Mouse (Mus musculus) heart, embryonic 12.5 days (tissue): ENCODE results near the gene Kdm4b. TPM values are rescaled to one million over a fixed set of nuclear protein-coding genes. Genes with fewer than 3 reads are reported as not detected.
A peak's percentile ranks its signal among the peaks of the same experiment; 100 is the strongest.

Source experiments
- ATAC-seq: fragments of 200-750 bp; cut with Nextera tagmentation; 2 replicates; pipeline ENCODE4 v1.8.0; 2017; ENCODE audit warnings: moderate TSS enrichment, moderate library complexity; ENCODE audit not compliant: insufficient number of reproducible peaks, low FRiP score
- H3K27ac ChIP-seq: fragments of 300-500 bp; sonication (generic); 2 replicates; pipeline ENCODE4 v1.5.1; 2016; ENCODE audit warnings: mild to moderate bottlenecking, moderate library complexity; ENCODE audit not compliant: poor library complexity, severe bottlenecking
- H3K27me3 ChIP-seq: fragments of 300-500 bp; sonication (generic); replicated peaks from 2 replicates; pipeline ENCODE4 v1.6.1; 2016; ENCODE audit warnings: mild to moderate bottlenecking, moderate library complexity
- H3K36me3 ChIP-seq: fragments of 300-500 bp; sonication (generic); 2 replicates; pipeline ENCODE4 v1.6.1; 2016; ENCODE audit warnings: mild to moderate bottlenecking, moderate library complexity
- H3K4me1 ChIP-seq: fragments of 300-500 bp; sonication (generic); replicated peaks from 2 replicates; pipeline ENCODE4 v1.6.1; 2016; ENCODE audit warnings: mild to moderate bottlenecking
- H3K4me2 ChIP-seq: fragments of 300-500 bp; sonication (generic); 2 replicates; pipeline ENCODE4 v1.6.1; 2016; ENCODE audit warnings: mild to moderate bottlenecking, moderate library complexity
- H3K4me3 ChIP-seq: fragments of 300-500 bp; sonication (generic); 2 replicates; pipeline ENCODE4 v1.5.1; 2016; ENCODE audit warnings: mild to moderate bottlenecking
- H3K9ac ChIP-seq: fragments of 300-500 bp; sonication (generic); 2 replicates; pipeline ENCODE4 v1.6.1; 2016; ENCODE audit warnings: mild to moderate bottlenecking, moderate library complexity
- H3K9me3 ChIP-seq: fragments of 300-500 bp; sonication (generic); replicated peaks from 2 replicates; pipeline ENCODE4 v1.6.1; 2016; ENCODE audit warnings: mild to moderate bottlenecking, moderate library complexity
- WGBS: fragments of 180-500 bp; shearing (Covaris S2); methylation state at CpG from one replicate; pipeline ENCODE4 v1.1.7; 2016; 5-methylcytosine and 5-hydroxymethylcytosine counted together
- polyA plus RNA-seq: library from polyadenylated mRNA; unstranded; fragments of >200 nt; fragmentation: Nextera tagmentation; extraction: Ambion mirVana; gene quantifications from 2 replicates; pipeline ENCODE4 v1.2.1, GENCODE M21; 2016

Kdm4b gene
- polyA plus RNA-seq, 1 experiment from 2014 or later, result 37.1 TPM

GRCm38 (mm10) chr17:56411437-56411836 lies 85.6 kb downstream of the Kdm4b start:
- Histone ChIP-seq H3K27me3 (no peaks in the 10 kb centered on the region), H3K9me3 (no peaks in the 10 kb centered on the region), H3K4me3 (no peak overlapping the region), H3K4me2 (no peak overlapping the region), H3K9ac (no peak overlapping the region), H3K4me1 (peaks cover 33% of the 10 kb centered on the region), H3K27ac (no peak overlapping the region), H3K36me3 (peaks cover 61% of the 10 kb centered on the region)
- no peak for ATAC-seq
- 89% methylated on average over 7 of the region's 7 CpGs for WGBS

- H3K4me3 ChIP-seq, result no peak overlapping the region
- H3K27me3 ChIP-seq, result no peaks in the 10 kb centered on the region
- no peak overlapping the region for H3K9ac ChIP-seq
- H3K4me2 ChIP-seq, result no peak overlapping the region
- peaks cover 17% of the 10 kb centered on the region for H3K4me1 ChIP-seq
- H3K36me3 ChIP-seq, result peaks cover 78% of the 10 kb centered on the region
- no peak for ATAC-seq
- H3K27ac ChIP-seq, result no peak overlapping the region
- 80% methylated on average over 13 of the region's 13 CpGs for WGBS
- H3K9me3 ChIP-seq, result no peaks in the 10 kb centered on the region
Observed at GRCm38 (mm10) chr17:56413113-56413512, 87.3 kb downstream of the Kdm4b start.

- ATAC-seq, result no peak
- WGBS, result 87% methylated on average over 9 of the region's 9 CpGs
Observed at GRCm38 (mm10) chr17:56414785-56415184, 88.9 kb downstream of the Kdm4b start.

GRCm38 (mm10) chr17:56418304-56418703 lies 92.4 kb downstream of the Kdm4b start:
- Histone ChIP-seq H3K36me3 (peaks cover 97% of the 10 kb centered on the region), H3K27ac (no peak overlapping the region), H3K9me3 (no peaks in the 10 kb centered on the region), H3K9ac (no peak overlapping the region), H3K4me2 (no peak overlapping the region), H3K4me3 (no peak overlapping the region), H3K27me3 (no peaks in the 10 kb centered on the region), H3K4me1 (no peaks in the 10 kb centered on the region)
- WGBS, result 85% methylated on average over 12 of the region's 12 CpGs
- ATAC-seq, result no peak; the same call in 1 of the 2 replicates

More at GRCm38 (mm10) chr17:56414785-56415184, 88.9 kb downstream of the Kdm4b start:
- Histone ChIP-seq H3K36me3 (peaks cover 95% of the 10 kb centered on the region), H3K4me2 (no peak overlapping the region), H3K9me3 (no peaks in the 10 kb centered on the region), H3K27me3 (no peaks in the 10 kb centered on the region), H3K9ac (no peak overlapping the region), H3K4me1 (peaks cover 3% of the 10 kb centered on the region), H3K27ac (no peak overlapping the region), H3K4me3 (no peak overlapping the region)

- H3K4me1 ChIP-seq, result peaks cover 3% of the 10 kb centered on the region
- H3K36me3 ChIP-seq, result peaks cover 96% of the 10 kb centered on the region
- H3K4me2 ChIP-seq, result no peak overlapping the region
- H3K4me3 ChIP-seq, result no peak overlapping the region
- ATAC-seq, result no peak
- H3K9ac ChIP-seq, result no peak overlapping the region
- H3K27me3 ChIP-seq, result no peaks in the 10 kb centered on the region
- no peak overlapping the region for H3K27ac ChIP-seq
- H3K9me3 ChIP-seq, result no peaks in the 10 kb centered on the region
- WGBS, result 98% methylated on average over 2 of the region's 2 CpGs
Observed at GRCm38 (mm10) chr17:56420022-56420421, 94.2 kb downstream of the Kdm4b start.

GRCm38 (mm10) chr17:56424726-56425583 lies 99.1 kb downstream of the Kdm4b start:
- Histone ChIP-seq H3K9me3 (no peaks in the 10 kb centered on the region), H3K4me1 (peaks cover 18% of the 10 kb centered on the region), H3K4me3 (peak overlapping the region; percentile 52), H3K9ac (peak overlapping the region; percentile 65), H3K4me2 (peak overlapping the region; percentile 89), H3K36me3 (peaks cover 73% of the 10 kb centered on the region), H3K27ac (no peak overlapping the region), H3K27me3 (peaks cover 20% of the 10 kb centered on the region)
- ATAC-seq, result peak; percentile 61
- WGBS, result 10% methylated on average over 71 of the region's 77 CpGs

- peak overlapping the region; percentile 52 for H3K4me3 ChIP-seq
- peak; percentile 54 for ATAC-seq
- H3K27ac ChIP-seq, result no peak overlapping the region
- peaks cover 67% of the 10 kb centered on the region for H3K36me3 ChIP-seq
- H3K9me3 ChIP-seq, result no peaks in the 10 kb centered on the region
- H3K27me3 ChIP-seq, result peaks cover 20% of the 10 kb centered on the region
- H3K4me2 ChIP-seq, result peak overlapping the region; percentile 89
- peak overlapping the region; percentile 65 for H3K9ac ChIP-seq
- peaks cover 18% of the 10 kb centered on the region for H3K4me1 ChIP-seq
- 1% methylated on average over 45 of the region's 47 CpGs for WGBS
Observed at GRCm38 (mm10) chr17:56425584-56425914, 99.7 kb downstream of the Kdm4b start.

- Histone ChIP-seq H3K4me3 (peak overlapping the region; percentile 52), H3K27me3 (peaks cover 20% of the 10 kb centered on the region), H3K9me3 (no peaks in the 10 kb centered on the region), H3K27ac (no peak overlapping the region), H3K9ac (peak overlapping the region; percentile 65), H3K4me1 (peaks cover 18% of the 10 kb centered on the region), H3K36me3 (peaks cover 63% of the 10 kb centered on the region), H3K4me2 (peak overlapping the region; percentile 89)
- WGBS, result 28% methylated on average over 3 of the region's 3 CpGs
- no peak for ATAC-seq
Observed at GRCm38 (mm10) chr17:56425941-56426340, 100.1 kb downstream of the Kdm4b start.

GRCm38 (mm10) chr17:56427857-56428256 lies 102.0 kb downstream of the Kdm4b start:
- no peak for ATAC-seq
- Histone ChIP-seq H3K9me3 (no peaks in the 10 kb centered on the region), H3K36me3 (peaks cover 61% of the 10 kb centered on the region), H3K4me3 (no peak overlapping the region), H3K4me1 (peaks cover 18% of the 10 kb centered on the region), H3K4me2 (no peak overlapping the region), H3K27ac (no peak overlapping the region), H3K9ac (no peak overlapping the region), H3K27me3 (peaks cover 20% of the 10 kb centered on the region)
- 70% methylated on average over 28 of the region's 28 CpGs for WGBS

GRCm38 (mm10) chr17:56431582-56431981 lies 105.7 kb downstream of the Kdm4b start:
- Histone ChIP-seq H3K9me3 (peaks cover 3% of the 10 kb centered on the region), H3K4me2 (no peak overlapping the region), H3K36me3 (peaks cover 78% of the 10 kb centered on the region), H3K27ac (no peak overlapping the region), H3K9ac (no peak overlapping the region), H3K27me3 (peaks cover 15% of the 10 kb centered on the region), H3K4me1 (no peaks in the 10 kb centered on the region; the same call in 1 of the 2 replicates), H3K4me3 (no peak overlapping the region)
- 84% methylated on average over 3 of the region's 3 CpGs for WGBS
- ATAC-seq, result no peak

GRCm38 (mm10) chr17:56439731-56440460 lies 114.0 kb downstream of the Kdm4b start:
- Histone ChIP-seq H3K36me3 (peaks cover 62% of the 10 kb centered on the region), H3K4me2 (no peak overlapping the region), H3K27ac (no peak overlapping the region), H3K27me3 (no peaks in the 10 kb centered on the region), H3K9me3 (peaks cover 16% of the 10 kb centered on the region), H3K9ac (no peak overlapping the region), H3K4me1 (peaks cover 10% of the 10 kb centered on the region), H3K4me3 (no peak overlapping the region)
- no peak for ATAC-seq
- 77% methylated on average over 14 of the region's 15 CpGs for WGBS
